Comparison of ENCODE assay signal across 8 mouse cellular contexts in the genomic region with DNA sequence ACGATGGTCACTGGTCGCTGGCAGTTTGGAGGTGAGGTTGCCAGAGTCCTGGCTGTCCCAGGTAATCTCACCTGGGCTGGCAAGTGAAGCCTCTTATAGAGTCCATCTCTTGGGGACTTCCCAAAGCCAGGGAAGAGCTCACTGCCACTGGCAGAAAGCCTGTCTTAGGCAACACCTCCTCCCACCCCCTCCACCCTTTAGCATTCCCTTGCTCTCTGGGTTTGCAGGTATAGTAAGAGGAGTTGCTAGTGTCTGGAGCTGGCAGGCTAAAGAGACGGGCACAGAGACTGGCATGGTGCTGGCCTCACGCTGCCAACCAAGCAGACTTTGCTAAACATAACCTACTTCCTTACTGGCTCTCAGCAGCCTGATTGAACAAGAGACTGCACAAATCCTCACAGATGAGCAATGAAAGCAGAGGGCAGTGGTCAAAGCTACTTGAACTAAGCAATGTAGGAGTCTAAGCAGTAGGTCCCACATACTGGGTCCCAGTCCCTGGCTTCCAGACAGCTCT. TPM values are rescaled to one million over a fixed set of nuclear protein-coding genes. Genes with fewer than 3 reads are reported as not detected.
"Had no signal": no experiment of that assay in that cellular context is flagged by ENCODE, and none has a peak within 500 bp of the region (broad histone marks: within the 10 kb centered on the region; RNA-seq: fewer than 3 reads in every experiment).

No protein-coding gene starts in this region.

- DNase-seq: liver; liver, embryonic 13.5 days; liver, postnatal 0 days; lung, postnatal 14 days; thymus, adult 18-20 months; thymus, postnatal 14 days had no signal

- ATAC-seq: liver, postnatal 0 days; midbrain, embryonic 16.5 days had no signal

RNA-seq across cellular contexts. Expression of a gene that starts 35.3 kb away (rescaled TPM):
- total RNA-seq: left cerebral cortex, postnatal 36 days had no signal
